Mouse (Mus musculus) stomach, postnatal 0 days (tissue): ENCODE results near the gene Scarf2. TPM values are rescaled to one million over a fixed set of nuclear protein-coding genes. Genes with fewer than 3 reads are reported as not detected.

Experiments
- ATAC-seq: fragments of 200-750 bp; cut with Nextera tagmentation; 2 replicates; pipeline ENCODE4 v1.8.0; 2017; ENCODE audit not compliant: low FRiP score, low TSS enrichment
- DNase-seq: peaks from one replicate; pipeline ENCODE4 v3.0.0-alpha.2; 2016; ENCODE audit warnings: low spot score
- H3K27ac ChIP-seq: fragments of 300-500 bp; sonication (generic); replicated peaks from 2 replicates; pipeline ENCODE4 v1.5.1; 2014; ENCODE audit warnings: mild to moderate bottlenecking, control low read depth
- H3K27me3 ChIP-seq: fragments of 300-500 bp; sonication (generic); 2 replicates; pipeline ENCODE4 v1.6.1; 2014; ENCODE audit warnings: low read length; ENCODE audit not compliant: control insufficient read depth, insufficient read depth
- H3K36me3 ChIP-seq: fragments of 300-500 bp; sonication (generic); 2 replicates; pipeline ENCODE4 v1.6.1; 2014; ENCODE audit warnings: low read length, mixed read lengths; ENCODE audit not compliant: control insufficient read depth, insufficient read depth
- H3K4me1 ChIP-seq: fragments of 300-500 bp; sonication (generic); replicated peaks from 2 replicates; pipeline ENCODE4 v1.6.1; 2014; ENCODE audit warnings: antibody characterized with exemption; ENCODE audit not compliant: control insufficient read depth, insufficient read depth
- H3K4me2 ChIP-seq: fragments of 300-500 bp; sonication (generic); replicated peaks from 2 replicates; pipeline ENCODE4 v1.6.1; 2014; ENCODE audit warnings: low read depth, mild to moderate bottlenecking, control low read depth, moderate library complexity
- H3K4me3 ChIP-seq: fragments of 300-500 bp; sonication (generic); 2 replicates; pipeline ENCODE4 v1.5.1; 2014; ENCODE audit warnings: low read depth, low read length, control low read depth
- H3K9ac ChIP-seq: fragments of 300-500 bp; sonication (generic); 2 replicates; pipeline ENCODE4 v1.6.1; 2014; ENCODE audit warnings: mild to moderate bottlenecking, low read length, control low read depth, mixed read lengths
- H3K9me3 ChIP-seq: fragments of 300-500 bp; sonication (generic); 2 replicates; pipeline ENCODE4 v1.6.1; 2016; ENCODE audit warnings: low read length; ENCODE audit not compliant: control insufficient read depth
- CTCF ChIP-seq: IDR thresholded peaks from 2 replicates; pipeline ENCODE4 v1.5.1; 2016; ENCODE audit warnings: antibody characterized with exemption, low read depth, mild to moderate bottlenecking, moderate library complexity
- EP300 ChIP-seq: optimal IDR thresholded peaks from 2 replicates; pipeline ENCODE3; 2016; ENCODE audit warnings: antibody characterized with exemption
- WGBS: fragments of 180-500 bp; shearing (Covaris S2); extraction: QIAGEN DNeasy Blood & Tissue Kit; methylation state at CpG from one replicate; pipeline ENCODE4 v1.1.7; 2014; 5-methylcytosine and 5-hydroxymethylcytosine counted together
- polyA plus RNA-seq: library from polyadenylated mRNA; unstranded; fragments of >200 nt; fragmentation: Nextera tagmentation; extraction: Ambion mirVana; gene quantifications from 2 replicates; pipeline ENCODE4 v1.2.1, GENCODE M21; 2015

Scarf2 gene
- polyA plus RNA-seq, 1 experiment from 2014 or later = 7.8 TPM

GRCm38 (mm10) chr16:17828867-17829266 lies 31.8 kb downstream of the Scarf2 start:
- H3K9me3 ChIP-seq = no peaks in the 10 kb centered on the region
- TF ChIP-seq EP300 (no peak), CTCF (no peak)
- H3K9ac ChIP-seq = no peak overlapping the region
- no peak overlapping the region for H3K4me3 ChIP-seq
- no peak overlapping the region for H3K27ac ChIP-seq
- peaks cover 12% of the 10 kb centered on the region; the same call in 1 of the 2 replicates for H3K27me3 ChIP-seq
- ATAC-seq (no peak), DNase-seq (no peak)
- H3K4me1 ChIP-seq = no peaks in the 10 kb centered on the region
- no peak overlapping the region for H3K4me2 ChIP-seq
- 63% methylated on average over 3 of the region's 3 CpGs for WGBS
- no peaks in the 10 kb centered on the region for H3K36me3 ChIP-seq

GRCm38 (mm10) chr16:17830385-17831178 lies 33.5 kb downstream of the Scarf2 start:
- Histone ChIP-seq H3K27me3 (peaks cover 22% of the 10 kb centered on the region; the same call in 1 of the 2 replicates), H3K4me2 (no peak overlapping the region), H3K4me3 (no peak overlapping the region), H3K4me1 (no peaks in the 10 kb centered on the region), H3K9ac (no peak overlapping the region), H3K27ac (no peak overlapping the region), H3K9me3 (no peaks in the 10 kb centered on the region), H3K36me3 (no peaks in the 10 kb centered on the region)
- DNase-seq (no peak), ATAC-seq (no peak)
- WGBS = 71% methylated on average over 10 of the region's 10 CpGs
- no peak for TF ChIP-seq EP300
- TF ChIP-seq CTCF = no peak

- 18% methylated on average over 11 of the region's 11 CpGs for WGBS
- Histone ChIP-seq H3K4me2 (no peak overlapping the region), H3K27ac (no peak overlapping the region), H3K4me3 (no peak overlapping the region), H3K27me3 (peaks cover 22% of the 10 kb centered on the region; the same call in 1 of the 2 replicates), H3K4me1 (no peaks in the 10 kb centered on the region), H3K9ac (no peak overlapping the region), H3K9me3 (no peaks in the 10 kb centered on the region), H3K36me3 (no peaks in the 10 kb centered on the region)
- ATAC-seq = no peak
- DNase-seq = no peak
- TF ChIP-seq EP300 (no peak), CTCF (peak; percentile 60)
Measured at GRCm38 (mm10) chr16:17831781-17832180, 34.7 kb downstream of the Scarf2 start.

- H3K4me3 ChIP-seq = peak within 1 kb of the TSS; percentile 48
Measured at GRCm38 (mm10) chr16:17832821-17833220, 35.7 kb downstream of the Scarf2 start, which contains the start of gene B830017H08Rik. B830017H08Rik (plus strand) TSS chr16:17833121.

GRCm38 (mm10) chr16:17833321-17833680 lies 36.2 kb downstream of the Scarf2 start:
- no peak; the same call in 1 of the 2 replicates for ATAC-seq
- WGBS = 0% methylated on average over 23 of the region's 37 CpGs
- DNase-seq = no peak

More at GRCm38 (mm10) chr16:17832821-17833220, 35.7 kb downstream of the Scarf2 start, which contains the start of gene B830017H08Rik:
- TF ChIP-seq CTCF (no peak), EP300 (no peak)
- WGBS = 28% methylated on average over 7 of the region's 7 CpGs
- Histone ChIP-seq H3K4me1 (no peaks in the 10 kb centered on the region), H3K9me3 (no peaks in the 10 kb centered on the region), H3K36me3 (no peaks in the 10 kb centered on the region), H3K27ac (no peak within 1 kb of the TSS), H3K9ac (peak within 1 kb of the TSS; percentile 38; the same call in 1 of the 2 replicates), H3K27me3 (peaks cover 22% of the 10 kb centered on the region; the same call in 1 of the 2 replicates), H3K4me2 (peak within 1 kb of the TSS; percentile 93)
- no peak for DNase-seq
- ATAC-seq = no peak

More at GRCm38 (mm10) chr16:17833321-17833680, 36.2 kb downstream of the Scarf2 start:
- no peaks in the 10 kb centered on the region for H3K36me3 ChIP-seq
- no peak overlapping the region for H3K27ac ChIP-seq
- no peaks in the 10 kb centered on the region for H3K9me3 ChIP-seq
- no peaks in the 10 kb centered on the region for H3K4me1 ChIP-seq
- peak overlapping the region; percentile 93 for H3K4me2 ChIP-seq
- TF ChIP-seq EP300 = no peak
- no peak for TF ChIP-seq CTCF
- H3K4me3 ChIP-seq = peak overlapping the region; percentile 48
- H3K27me3 ChIP-seq = peaks cover 22% of the 10 kb centered on the region; the same call in 1 of the 2 replicates
- peak overlapping the region; percentile 38; the same call in 1 of the 2 replicates for H3K9ac ChIP-seq
